Mouse (Mus musculus) kidney, adult 2 months (tissue): Measurements from ENCODE around the gene Rnf103. TPM values are rescaled to one million over a fixed set of nuclear protein-coding genes. Genes with fewer than 3 reads are reported as not detected.

Source experiments
- DNase-seq: peaks from one replicate; pipeline ENCODE4 v3.0.0; 2021
- H3K27ac ChIP-seq: fragments of 200-500 bp; 2 replicates; pipeline ENCODE4 v1.5.1; 2012; ENCODE audit warnings: low read depth, low read length, control low read depth, inconsistent platforms; ENCODE audit not compliant: insufficient read depth
- H3K27me3 ChIP-seq: fragments of 200-500 bp; replicated peaks from 2 replicates; pipeline ENCODE4 v1.6.1; 2012; ENCODE audit warnings: mild to moderate bottlenecking, moderate library complexity, low read length, inconsistent platforms; ENCODE audit not compliant: control insufficient read depth, insufficient read depth
- H3K36me3 ChIP-seq: fragments of 200-500 bp; 2 replicates; pipeline ENCODE4 v1.6.1; 2012; ENCODE audit warnings: mild to moderate bottlenecking, moderate library complexity, low read length, inconsistent platforms; ENCODE audit not compliant: control insufficient read depth, insufficient read depth
- H3K4me1 ChIP-seq: fragments of 200-500 bp; 2 replicates; pipeline ENCODE4 v1.6.1; 2011; ENCODE audit warnings: low read length; ENCODE audit not compliant: control insufficient read depth, insufficient read depth
- H3K4me3 ChIP-seq: fragments of 200-500 bp; 2 replicates; pipeline ENCODE4 v1.5.1; 2011; ENCODE audit warnings: mild to moderate bottlenecking, low read depth, low read length, control low read depth; ENCODE audit not compliant: insufficient read depth
- CTCF ChIP-seq: fragments of 200-500 bp; conservative IDR thresholded peaks from 2 replicates; pipeline ENCODE4 v1.5.1; 2011; ENCODE audit warnings: low read depth, mild to moderate bottlenecking, control low read depth, low read length, moderate library complexity, mixed read lengths; ENCODE audit not compliant: insufficient read depth, insufficient read length
- POLR2A ChIP-seq: fragments of 200-500 bp; IDR thresholded peaks from one replicate; pipeline ENCODE4 v1.6.1; 2011; ENCODE audit warnings: low read depth, low read length, control low read depth
- WGBS: fragments of 180-500 bp; shearing (Covaris S2); methylation state at CpG from one replicate; pipeline ENCODE4 v1.1.7; 2018; 5-methylcytosine and 5-hydroxymethylcytosine counted together
- polyA plus RNA-seq: library from polyadenylated mRNA; depleted of rRNA; stranded (reverse); fragments of >200 nt; gene quantifications from 2 replicates; pipeline ENCODE4 v1.2.3, GENCODE M21; 2012

Rnf103 gene
- polyA plus RNA-seq, 1 experiment = 12.6 TPM

DNA sequence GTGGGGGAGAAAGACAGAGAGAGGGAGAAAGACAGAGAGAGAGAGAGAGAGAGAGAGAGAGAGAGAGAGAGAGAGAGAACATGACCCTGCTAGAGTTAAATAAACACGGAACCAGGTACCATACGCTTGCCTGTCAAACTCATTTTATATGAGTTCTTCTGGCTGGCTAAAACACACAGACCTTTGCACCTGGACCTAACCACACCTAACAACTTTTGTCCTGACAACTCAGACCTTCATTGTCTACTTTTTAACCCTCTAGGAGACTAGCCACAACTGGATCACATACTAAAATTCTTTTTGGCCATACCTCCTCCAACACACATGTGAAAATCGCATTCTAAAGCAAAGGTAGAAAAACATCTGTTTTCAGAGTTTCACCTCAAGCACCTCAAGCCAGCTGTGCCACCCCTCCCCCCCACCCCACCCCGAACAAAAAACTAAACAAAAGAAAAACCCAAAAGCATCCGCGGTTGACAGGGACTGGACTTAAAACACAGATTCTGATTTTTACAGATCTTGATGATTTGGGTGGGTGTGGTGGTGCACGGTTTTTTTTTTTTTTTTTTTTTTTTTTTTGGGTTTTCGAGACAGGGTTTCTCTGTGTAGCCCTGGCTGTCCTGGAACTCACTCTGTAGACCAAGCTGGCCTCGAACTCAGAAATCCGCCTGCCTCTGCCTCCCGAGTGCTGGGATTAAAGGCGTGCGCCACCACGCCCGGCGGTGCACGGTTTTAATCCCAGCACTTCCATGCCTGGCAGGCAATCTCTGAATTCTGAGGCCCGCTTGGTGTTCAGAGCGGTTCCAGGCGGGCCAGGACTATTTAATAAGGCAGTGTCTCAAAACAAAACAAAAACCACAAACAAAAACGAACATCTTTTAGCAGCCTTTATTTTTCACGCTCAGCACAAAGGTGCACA lies 679 bp upstream of the Rnf103 start:
- WGBS = 19% methylated on average over 21 of the region's 22 CpGs
- Histone ChIP-seq H3K4me3 (peak overlapping the region; percentile 65), H3K27me3 (no peaks in the 10 kb centered on the region), H3K27ac (peak overlapping the region; percentile 79), H3K4me1 (peaks cover 5% of the 10 kb centered on the region; the same call in 1 of the 2 replicates), H3K36me3 (peaks cover 2% of the 10 kb centered on the region; the same call in 1 of the 2 replicates)
- TF ChIP-seq POLR2A (no peak), CTCF (no peak)
- peak; percentile 55 for DNase-seq

DNA sequence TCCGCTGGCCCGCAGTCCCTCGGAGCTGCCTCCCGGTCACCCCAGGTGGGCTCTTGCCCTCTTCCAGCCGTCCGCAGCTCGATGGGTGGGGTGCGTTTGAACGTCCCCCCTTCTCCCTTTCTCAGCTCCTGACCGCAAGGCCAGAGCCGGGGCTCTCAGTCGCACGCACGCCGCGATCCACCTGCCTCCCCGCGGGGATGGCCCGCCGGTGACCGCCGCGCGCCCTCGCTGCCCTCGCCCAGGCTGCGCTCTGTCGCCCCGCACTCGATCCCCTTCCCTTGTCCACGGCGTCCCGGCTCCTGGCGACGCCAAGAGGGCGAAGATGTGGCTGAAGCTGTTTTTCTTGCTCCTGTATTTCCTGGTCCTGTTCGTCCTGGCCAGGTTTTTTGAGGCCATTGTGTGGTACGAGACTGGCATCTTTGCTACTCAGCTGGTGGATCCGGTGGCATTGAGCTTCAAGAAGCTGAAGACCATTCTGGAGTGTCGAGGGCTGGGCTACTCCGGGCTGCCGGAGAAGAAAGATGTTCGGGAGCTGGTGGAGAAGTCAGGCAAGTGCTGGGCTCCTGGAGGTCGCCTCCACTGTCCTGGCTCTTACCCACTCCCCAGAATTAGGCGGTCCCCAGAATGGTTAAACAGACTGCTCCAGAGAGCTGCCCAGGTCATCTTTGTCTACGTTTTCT lies 787 bp downstream of the Rnf103 start:
- peak overlapping the region; percentile 89 for H3K27ac ChIP-seq
- peaks cover 4% of the 10 kb centered on the region; the same call in 1 of the 2 replicates for H3K36me3 ChIP-seq
- TF ChIP-seq CTCF (no peak), POLR2A (no peak)
- DNase-seq = peak; percentile 55
- under 1% methylated on average over 46 of the region's 46 CpGs for WGBS
- peaks cover 5% of the 10 kb centered on the region; the same call in 1 of the 2 replicates for H3K4me1 ChIP-seq
- no peaks in the 10 kb centered on the region for H3K27me3 ChIP-seq
- peak overlapping the region; percentile 65 for H3K4me3 ChIP-seq

DNA sequence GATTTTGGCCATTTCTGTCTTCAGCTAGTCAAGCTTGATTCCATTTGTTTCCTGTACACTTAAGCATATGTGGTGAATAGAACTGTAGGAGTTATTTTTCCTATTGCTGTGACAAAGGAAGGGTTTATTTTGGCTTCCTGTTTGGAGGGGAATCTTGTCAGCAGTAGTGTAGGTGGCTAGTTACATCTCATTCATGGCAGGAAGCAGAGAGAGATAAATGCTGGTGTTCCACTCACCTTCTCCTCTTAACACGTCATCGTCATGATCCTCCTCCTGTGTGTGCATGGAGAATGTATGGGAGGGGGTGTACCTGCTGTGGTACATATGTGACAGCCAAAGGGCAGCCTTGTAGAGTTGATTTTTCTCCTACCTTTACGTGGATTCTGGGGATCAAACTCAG lies 6.9 kb downstream of the Rnf103 start:
- WGBS = 68% methylated on average over 3 of the region's 3 CpGs
- no peak for DNase-seq
- H3K36me3 ChIP-seq = peaks cover 4% of the 10 kb centered on the region; the same call in 1 of the 2 replicates
- peaks cover 2% of the 10 kb centered on the region; the same call in 1 of the 2 replicates for H3K4me1 ChIP-seq
- H3K4me3 ChIP-seq = no peak overlapping the region
- H3K27ac ChIP-seq = no peak overlapping the region
- no peak for TF ChIP-seq CTCF
- TF ChIP-seq POLR2A = no peak
- no peaks in the 10 kb centered on the region for H3K27me3 ChIP-seq

DNA sequence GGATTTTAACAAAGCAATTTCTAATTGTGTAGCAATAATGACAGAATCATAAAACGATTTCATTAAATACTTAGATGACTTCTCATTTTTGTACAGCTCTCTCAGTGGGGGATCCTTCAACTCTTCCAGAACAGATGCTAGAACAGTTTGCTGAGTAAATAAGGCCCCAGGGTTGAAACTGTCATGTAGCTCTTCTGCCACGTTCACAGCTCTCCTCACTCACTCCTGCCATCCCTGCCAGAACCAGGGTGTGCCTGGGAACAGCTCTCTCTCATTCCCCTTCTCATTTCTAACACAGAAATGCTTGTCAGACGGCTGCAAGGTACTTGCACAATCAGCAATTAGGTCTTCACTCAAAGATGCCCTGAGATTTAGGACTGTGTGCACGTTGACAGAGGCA lies 9.3 kb downstream of the Rnf103 start:
- WGBS = 71% methylated on average over 4 of the region's 4 CpGs
- H3K4me3 ChIP-seq = no peak overlapping the region
- H3K27ac ChIP-seq = no peak overlapping the region
- peaks cover 9% of the 10 kb centered on the region for H3K36me3 ChIP-seq
- peaks cover 2% of the 10 kb centered on the region; the same call in 1 of the 2 replicates for H3K4me1 ChIP-seq
- no peak for DNase-seq
- no peaks in the 10 kb centered on the region for H3K27me3 ChIP-seq
- TF ChIP-seq CTCF = no peak
- TF ChIP-seq POLR2A = no peak

DNA sequence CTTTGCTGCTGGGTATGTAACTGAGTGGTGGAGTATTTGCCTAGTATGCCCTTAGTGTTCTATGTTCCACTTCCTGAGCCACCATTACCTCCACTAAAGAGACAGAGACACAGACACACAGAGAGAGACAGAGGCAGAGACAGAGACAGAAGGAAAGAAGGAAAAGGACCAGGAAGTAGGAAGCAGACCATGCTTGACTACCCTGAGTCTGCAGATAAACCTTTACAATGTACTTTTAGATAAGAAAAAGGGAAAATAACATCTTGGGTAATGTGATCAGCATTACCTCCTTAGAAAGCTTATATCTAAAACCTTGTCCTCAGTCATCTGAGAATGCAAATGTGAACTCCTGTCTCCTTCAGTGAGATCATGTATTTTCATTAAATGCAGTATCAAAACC lies 10.0 kb downstream of the Rnf103 start:
- no peak overlapping the region for H3K27ac ChIP-seq
- H3K4me1 ChIP-seq = peaks cover 2% of the 10 kb centered on the region; the same call in 1 of the 2 replicates

DNA sequence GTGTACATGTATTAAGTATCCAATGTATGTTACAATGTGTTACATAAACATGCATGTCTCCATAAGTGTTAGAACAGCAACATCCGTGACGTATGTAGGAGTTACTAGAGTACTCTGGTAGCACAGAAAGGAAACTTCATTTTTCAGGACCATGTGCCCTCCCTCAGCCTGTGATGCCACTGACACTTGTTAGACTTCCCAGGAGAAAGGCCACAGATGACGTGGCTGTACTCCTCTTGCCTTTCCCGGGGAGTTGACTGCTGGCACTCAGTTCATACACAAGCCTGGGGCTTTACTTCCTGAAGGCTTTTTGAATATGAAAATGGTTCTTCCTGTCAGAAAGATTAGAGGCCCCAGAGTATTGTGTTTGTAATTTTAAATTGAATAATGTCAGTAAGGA lies 10.4 kb downstream of the Rnf103 start:
- Histone ChIP-seq H3K36me3 (peaks cover 8% of the 10 kb centered on the region), H3K4me3 (no peak overlapping the region), H3K27ac (no peak overlapping the region), H3K4me1 (peaks cover 2% of the 10 kb centered on the region; the same call in 1 of the 2 replicates), H3K27me3 (no peaks in the 10 kb centered on the region)
- DNase-seq = no peak
- WGBS = 71% methylated on average over 4 of the region's 4 CpGs
- TF ChIP-seq POLR2A (no peak), CTCF (no peak)

More for the DNA sequence above, 10.0 kb downstream of the Rnf103 start:
- Histone ChIP-seq H3K4me3 (no peak overlapping the region), H3K36me3 (peaks cover 7% of the 10 kb centered on the region), H3K27me3 (no peaks in the 10 kb centered on the region)
- TF ChIP-seq CTCF (no peak), POLR2A (no peak)
- no peak for DNase-seq

DNA sequence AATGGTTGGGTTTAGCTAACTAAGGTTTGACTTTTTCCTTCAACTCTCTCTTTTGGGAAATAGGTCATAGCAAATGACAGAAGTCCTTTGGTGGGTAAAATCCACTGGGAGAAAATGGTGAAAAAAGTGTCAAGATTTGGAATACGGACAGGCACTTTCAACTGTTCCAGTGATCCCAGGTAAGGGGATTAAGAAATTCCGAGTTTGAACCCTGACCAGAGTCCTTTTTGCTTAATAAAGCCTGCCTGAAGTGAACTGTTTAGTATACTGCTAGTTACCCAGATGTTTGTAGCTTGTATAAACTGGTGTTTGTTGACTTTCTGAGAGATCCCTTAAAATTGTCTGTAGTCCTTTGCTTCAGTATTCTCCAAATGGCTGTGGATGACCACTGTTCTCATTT lies 12.0 kb downstream of the Rnf103 start:
- DNase-seq = no peak
- no peak overlapping the region for H3K27ac ChIP-seq

More for the DNA sequence above, 12.0 kb downstream of the Rnf103 start:
- H3K4me3 ChIP-seq = no peak overlapping the region
- TF ChIP-seq POLR2A (no peak), CTCF (no peak)
- 84% methylated on average over 2 of the region's 2 CpGs for WGBS
- 0 out of 2 replicates have a peak, but pooled peaks cover 1% of the 10 kb centered on the region for H3K4me1 ChIP-seq
- H3K36me3 ChIP-seq = peaks cover 11% of the 10 kb centered on the region
- H3K27me3 ChIP-seq = no peaks in the 10 kb centered on the region
